Mouse (Mus musculus): Measurements from ENCODE around the gene Pkp1. TPM values are rescaled to one million over a fixed set of nuclear protein-coding genes. Genes with fewer than 3 reads are reported as not detected.

Gene Pkp1
- polyA plus RNA-seq, 1 experiment from 2014 or later: 0.03 TPM

DNA sequence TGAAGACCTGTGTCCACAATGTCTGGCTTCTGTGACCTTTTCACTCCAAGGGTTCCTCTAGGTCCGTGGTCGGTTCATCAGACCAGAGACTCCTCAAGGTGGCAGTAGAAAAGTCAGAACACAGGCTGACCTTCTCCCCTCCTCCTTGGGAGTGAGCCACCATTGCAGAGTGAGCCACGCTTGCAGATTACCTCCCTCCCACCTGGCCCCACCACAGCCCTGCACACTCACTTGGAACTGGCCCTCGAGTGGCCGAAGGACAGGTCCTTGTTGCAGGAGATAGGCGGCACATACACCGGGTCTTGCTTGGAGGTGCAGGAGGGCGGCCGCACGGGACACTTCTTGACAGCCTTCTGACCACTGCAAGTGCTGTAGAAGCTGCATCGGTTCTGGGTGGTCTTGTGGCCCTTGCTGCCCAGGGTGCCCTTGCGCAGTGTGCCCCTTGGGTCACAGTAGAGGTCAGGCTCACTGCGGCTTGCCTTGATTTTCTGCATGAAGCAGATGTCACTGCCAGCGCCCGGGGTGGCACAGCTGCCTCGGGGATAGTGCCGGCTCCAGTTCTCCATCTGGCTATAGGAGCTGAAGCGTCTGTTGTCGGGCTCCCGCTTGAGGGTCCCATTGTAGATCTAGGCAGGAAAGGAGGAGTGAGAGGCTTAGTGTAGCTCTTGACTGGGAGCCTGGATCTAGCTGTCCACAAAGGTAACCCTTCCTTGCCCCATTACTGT lies 29.4 kb downstream of the Pkp1 start:
- CTCF ChIA-PET: no interaction called here
- no peak for TF ChIP-seq CTCF (IDR thresholded peaks at IDR 0.05)
- in situ Hi-C loops (cut with MboI; ENCODE audit: low pct_unique_long_range_greater_than_20kb): no loop called here
- POLR2A ChIA-PET: no interaction called here
- no peak for DNase-seq (ENCODE audit: low read depth, low spot score)
- peaks cover 7% of the 10 kb centered on the region for H3K27me3 ChIP-seq
- no peak for ATAC-seq

DNA sequence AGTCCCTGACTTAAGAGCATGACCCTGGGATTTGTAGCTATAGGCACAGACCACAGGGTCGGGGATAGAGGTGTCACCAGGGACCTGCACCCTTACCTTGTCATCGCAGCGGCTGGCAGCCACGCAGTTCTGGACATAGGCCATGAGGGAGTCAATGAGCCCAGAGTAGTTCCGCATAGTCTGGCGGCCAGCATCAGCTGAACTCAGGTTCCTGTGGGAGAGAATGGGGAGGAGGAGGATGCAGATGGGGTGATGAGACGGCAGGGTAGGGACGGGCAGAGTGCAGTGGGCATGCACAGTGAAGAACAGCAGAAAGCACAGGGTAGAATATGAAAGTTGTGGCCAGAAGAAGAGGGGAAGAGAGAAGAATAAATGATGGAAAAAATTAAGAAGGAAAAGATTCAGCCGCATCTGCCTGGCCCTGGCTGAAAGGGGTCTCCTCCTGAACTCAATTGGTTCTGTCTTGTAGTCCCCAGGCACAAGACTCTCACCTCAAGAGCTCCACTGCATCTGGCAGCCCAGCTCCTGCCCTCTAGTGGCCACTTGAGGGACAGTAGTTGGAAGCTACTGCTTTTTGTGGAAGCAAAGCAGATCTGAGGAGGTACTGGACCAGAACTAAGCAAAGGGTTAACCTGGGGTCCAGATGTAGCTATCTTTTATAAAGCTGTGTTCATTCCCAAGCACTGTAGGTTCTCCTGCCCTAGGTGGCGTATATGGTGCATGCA lies 36.5 kb downstream of the Pkp1 start:
- in situ Hi-C loops (cut with MboI; ENCODE audit: low pct_unique_long_range_greater_than_20kb): no loop called here
- TF ChIP-seq CTCF (IDR thresholded peaks at IDR 0.05): no peak
- DNase-seq (ENCODE audit: low read depth, low spot score) (no peak), ATAC-seq (no peak)
- ChIA-PET POLR2A (no interaction called here), CTCF (interaction anchor here (0.7 to 2.9 kb wide), 23 partner anchors 8 to 186 kb away, joined by 3 to 21 read pairs (median 5); partner anchors contain the start of gene Pkp1)
- peaks cover 7% of the 10 kb centered on the region for H3K27me3 ChIP-seq

GRCm38 (mm10) chr1:135877248-135877647 lies 41.8 kb downstream of the Pkp1 start:
- ATAC-seq (no peak), DNase-seq (ENCODE audit: low read depth, low spot score) (no peak)
- CTCF ChIA-PET: no interaction called here
- in situ Hi-C loops (cut with MboI; ENCODE audit: low pct_unique_long_range_greater_than_20kb): no loop called here
- TF ChIP-seq CTCF (IDR thresholded peaks at IDR 0.05): no peak
- H3K27me3 ChIP-seq: peaks cover 3% of the 10 kb centered on the region
- POLR2A ChIA-PET: no interaction called here

GRCm38 (mm10) chr1:135872991-135873390 lies 46.0 kb downstream of the Pkp1 start:
- POLR2A ChIA-PET: no interaction called here
- no peak for TF ChIP-seq CTCF (IDR thresholded peaks at IDR 0.05)
- ATAC-seq: no peak
- in situ Hi-C loops (cut with MboI; ENCODE audit: low pct_unique_long_range_greater_than_20kb): no loop called here
- peaks cover 3% of the 10 kb centered on the region for H3K27me3 ChIP-seq
- CTCF ChIA-PET: interaction anchor here (1.1 to 2.6 kb wide), 2 partner anchors 10 to 72 kb away, joined by 5 to 13 read pairs; no protein-coding TSS in a partner anchor
- no peak for DNase-seq (ENCODE audit: low read depth, low spot score)

DNA sequence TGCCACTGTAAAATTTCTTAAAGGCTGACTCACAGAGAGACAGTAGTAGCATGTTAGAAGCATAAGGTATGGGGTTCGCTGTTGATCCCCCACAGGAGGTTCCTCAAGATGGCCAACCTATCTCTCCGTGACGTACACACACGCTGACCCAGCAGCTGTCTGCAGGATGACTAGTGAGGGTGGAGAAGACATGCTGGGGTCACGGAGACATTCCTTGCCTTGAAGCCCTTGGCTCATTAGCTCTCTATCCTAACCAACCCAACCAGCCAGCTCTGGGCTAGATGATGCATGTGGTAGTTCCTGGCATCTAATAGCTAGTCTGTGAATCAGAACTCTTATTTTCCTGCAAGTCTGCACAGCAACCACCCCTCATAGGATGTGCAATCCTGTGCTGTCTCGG lies 50.4 kb downstream of the Pkp1 start:
- ATAC-seq: no peak
- in situ Hi-C loops (cut with MboI; ENCODE audit: low pct_unique_long_range_greater_than_20kb): loop anchor here (5.0 kb wide), 1 partner anchor 79 kb away; no protein-coding TSS in a partner anchor

GRCm38 (mm10) chr1:135865518-135866194 lies 53.4 kb downstream of the Pkp1 start:
- DNase-seq (ENCODE audit: low read depth, low spot score) (no peak), ATAC-seq (peak; percentile 14)
- ChIA-PET POLR2A (interaction anchor here (1.4 kb wide), 1 partner anchor 80 kb away, joined by 3 read pairs; no protein-coding TSS in a partner anchor), CTCF (interaction anchor here (0.8 to 5.7 kb wide), 10 partner anchors 15 to 83 kb away, joined by 3 to 40 read pairs (median 6); no protein-coding TSS in a partner anchor)
- H3K27me3 ChIP-seq: no peaks in the 10 kb centered on the region
- in situ Hi-C loops (cut with MboI; ENCODE audit: low pct_unique_long_range_greater_than_20kb): loop anchor here (5.0 kb wide), 1 partner anchor 82 kb away; no protein-coding TSS in a partner anchor
- TF ChIP-seq CTCF (IDR thresholded peaks at IDR 0.05): peak; percentile 94

More for the DNA sequence above, 50.4 kb downstream of the Pkp1 start:
- CTCF ChIA-PET: interaction anchor here (1.1 to 5.7 kb wide), 5 partner anchors 8 to 76 kb away, joined by 3 to 37 read pairs (median 7); no protein-coding TSS in a partner anchor
- no peak for TF ChIP-seq CTCF (IDR thresholded peaks at IDR 0.05)
- no peaks in the 10 kb centered on the region for H3K27me3 ChIP-seq
- POLR2A ChIA-PET: interaction anchor here (1.2 kb wide), 1 partner anchor 23 kb away, joined by 3 read pairs; no protein-coding TSS in a partner anchor
- no peak for DNase-seq (ENCODE audit: low read depth, low spot score)

- CTCF ChIA-PET: interaction anchor here (0.8 to 5.4 kb wide), 7 partner anchors 15 to 84 kb away, joined by 3 to 40 read pairs (median 3); no protein-coding TSS in a partner anchor
- ATAC-seq: no peak
- in situ Hi-C loops (cut with MboI; ENCODE audit: low pct_unique_long_range_greater_than_20kb): loop anchor here (5.0 kb wide), 1 partner anchor 82 kb away; no protein-coding TSS in a partner anchor
- no peak for DNase-seq (ENCODE audit: low read depth, low spot score)
- no peak for TF ChIP-seq CTCF (IDR thresholded peaks at IDR 0.05)
- no peaks in the 10 kb centered on the region for H3K27me3 ChIP-seq
- POLR2A ChIA-PET: interaction anchor here (0.6 to 1.4 kb wide), 2 partner anchors 20 to 81 kb away, joined by 3 read pairs; no protein-coding TSS in a partner anchor
Measured at GRCm38 (mm10) chr1:135864830-135865229, 54.2 kb downstream of the Pkp1 start.

GRCm38 (mm10) chr1:135863786-135864335 lies 55.1 kb downstream of the Pkp1 start:
- ATAC-seq (no peak), DNase-seq (ENCODE audit: low read depth, low spot score) (no peak)
- ChIA-PET POLR2A (interaction anchor here (1.4 kb wide), 1 partner anchor 82 kb away, joined by 3 read pairs; no protein-coding TSS in a partner anchor), CTCF (interaction anchor here (1.6 to 5.4 kb wide), 4 partner anchors 14 to 83 kb away, joined by 4 to 40 read pairs (median 22); no protein-coding TSS in a partner anchor)
- no peak for TF ChIP-seq CTCF (IDR thresholded peaks at IDR 0.05)
- H3K27me3 ChIP-seq: no peaks in the 10 kb centered on the region
- in situ Hi-C loops (cut with MboI; ENCODE audit: low pct_unique_long_range_greater_than_20kb): no loop called here

GRCm38 (mm10) chr1:135862561-135862960 lies 56.4 kb downstream of the Pkp1 start:
- CTCF ChIA-PET: interaction anchor here (1.2 to 5.7 kb wide), 6 partner anchors 12 to 85 kb away, joined by 3 to 40 read pairs (median 22); no protein-coding TSS in a partner anchor
- POLR2A ChIA-PET: interaction anchor here (1.1 to 1.8 kb wide), 4 partner anchors 11 to 74 kb away, joined by 3 to 4 read pairs (median 3); no protein-coding TSS in a partner anchor
- DNase-seq (ENCODE audit: low read depth, low spot score): no peak
- in situ Hi-C loops (cut with MboI; ENCODE audit: low pct_unique_long_range_greater_than_20kb): no loop called here
- H3K27me3 ChIP-seq: no peaks in the 10 kb centered on the region
- no peak for TF ChIP-seq CTCF (IDR thresholded peaks at IDR 0.05)
- no peak for ATAC-seq
